Mouse (Mus musculus) megakaryocyte progenitor cell, adult 5-6 weeks (primary cell): ENCODE measurements at regions not wholly inside any gene's neighbourhood (a gene's known extent, or its start where the extent isn't known, plus 50 kb on each side); places are given as distances from the start of the nearest gene placed in this dataset.

Source experiments
- ATAC-seq: replicated peaks from 2 replicates; pipeline ENCODE4 v1.8.0; 2016; ENCODE audit warnings: mild to moderate bottlenecking, moderate TSS enrichment, inconsistent platforms; ENCODE audit not compliant: poor library complexity

DNA sequence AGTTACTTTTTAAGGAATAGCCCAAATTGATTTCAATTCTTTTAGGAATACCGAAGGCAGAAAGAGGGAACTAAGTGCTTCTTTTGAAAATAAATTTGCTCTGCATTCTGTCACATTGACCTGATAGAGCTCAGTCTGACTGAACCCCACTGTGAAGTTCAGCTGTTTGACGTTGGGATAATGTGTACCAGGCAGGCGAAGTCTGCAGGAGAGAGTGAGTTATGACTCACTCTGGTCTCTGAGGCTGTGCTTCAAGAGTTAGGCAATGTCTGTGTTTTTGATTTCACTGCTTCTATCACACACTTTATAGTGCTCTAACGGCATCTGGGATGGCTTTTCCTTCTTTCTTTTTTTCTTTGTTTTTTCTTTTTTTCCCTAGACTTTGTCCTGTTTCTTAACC lies 283.5 kb downstream of the Naf1 start:
- ATAC-seq, result no peak

DNA sequence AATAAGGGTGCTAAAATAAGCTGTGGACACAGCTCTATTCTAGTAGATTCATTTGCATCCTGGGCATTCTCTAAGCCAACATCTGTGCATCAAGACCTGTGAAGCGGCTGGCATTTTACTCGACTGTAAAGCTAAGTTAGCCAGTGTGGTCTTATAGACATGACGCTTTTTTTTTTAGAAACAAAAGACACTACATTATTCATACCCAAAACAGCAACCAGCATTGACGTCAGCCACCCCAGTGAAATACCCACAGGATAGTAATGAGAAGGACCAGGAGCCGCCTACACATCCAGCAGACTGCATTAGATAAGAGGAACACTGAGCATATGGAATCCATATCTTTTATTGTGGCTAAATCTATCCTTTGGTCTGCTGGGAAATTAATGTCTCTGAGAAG lies 321.7 kb downstream of the Naf1 start:
- ATAC-seq, result no peak

DNA sequence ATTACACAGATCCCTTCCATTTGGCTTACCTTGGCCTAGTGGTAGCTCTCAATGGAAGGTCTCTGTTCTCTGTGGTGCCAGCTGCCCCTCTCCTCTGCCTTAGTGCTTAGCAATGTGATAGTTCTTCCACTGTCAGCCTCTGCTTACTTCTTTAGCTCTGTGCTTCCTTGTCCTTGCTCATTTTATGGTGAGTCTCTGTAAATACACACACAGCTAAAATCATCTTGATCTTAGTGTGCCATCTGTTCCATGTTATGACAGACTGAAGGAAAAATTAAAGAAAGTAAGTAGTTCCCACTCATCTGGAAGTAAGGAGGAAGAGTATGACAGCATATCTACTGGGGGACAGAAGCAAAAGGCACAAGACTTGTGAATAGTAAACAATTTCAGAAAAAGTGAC lies 324.4 kb upstream of the Nat3 start:
- ATAC-seq, result no peak

DNA sequence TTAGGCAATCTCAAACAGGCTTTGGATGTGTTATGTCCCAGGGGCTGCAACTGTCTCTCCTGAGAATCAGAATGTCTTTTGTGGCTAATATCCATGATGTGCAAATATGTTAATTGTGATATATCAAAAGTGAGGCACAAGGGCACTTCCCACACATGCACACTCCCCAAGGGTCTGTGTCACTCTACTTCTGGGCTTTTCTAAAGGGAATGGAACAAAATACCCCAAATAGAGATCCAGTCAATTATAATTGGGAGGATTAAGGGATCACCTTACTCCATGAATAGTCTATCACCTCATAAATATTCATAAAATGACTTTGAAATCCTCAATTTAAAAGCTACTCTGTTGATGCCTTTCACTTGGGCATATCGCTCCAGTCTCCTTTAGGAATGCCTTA lies 317.6 kb upstream of the Nat3 start:
- no peak for ATAC-seq

DNA sequence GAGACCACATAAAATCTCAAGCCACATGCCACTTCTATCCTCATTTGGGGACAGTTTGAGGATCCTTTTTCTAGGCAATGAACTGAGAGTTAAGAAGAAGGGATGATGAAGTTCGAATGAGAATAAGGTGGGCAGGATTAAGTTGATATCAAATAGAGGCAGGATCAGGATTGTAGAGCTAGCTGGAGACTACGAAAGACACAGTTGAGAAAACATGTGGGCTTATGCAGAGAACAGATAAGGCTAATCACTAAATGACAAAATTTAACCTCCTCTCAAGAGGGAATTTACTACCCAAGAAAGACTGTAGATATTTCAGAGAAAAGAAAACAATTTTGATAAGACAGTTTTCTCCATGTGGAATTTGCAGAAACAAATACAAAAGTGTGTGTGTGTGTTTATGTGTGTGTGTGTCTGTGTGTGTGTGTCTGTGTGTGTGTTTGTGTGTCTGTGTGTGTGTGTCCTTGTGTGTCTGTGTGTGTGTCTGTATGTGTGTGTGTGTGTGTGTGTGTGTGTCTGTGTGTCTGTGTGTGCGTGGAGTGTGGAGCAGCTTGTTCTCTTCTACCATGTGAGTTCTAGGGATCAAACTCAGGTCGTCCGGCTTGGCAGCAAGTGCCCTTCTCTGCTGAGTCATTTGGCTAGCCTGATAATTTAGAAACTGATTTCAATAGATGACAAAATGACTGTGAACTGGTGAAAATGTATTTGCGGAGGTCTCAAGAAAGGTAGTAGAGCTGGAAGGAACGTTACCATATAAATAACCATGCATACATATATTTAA lies 291.5 kb upstream of the Nat3 start:
- ATAC-seq, result peak; percentile 37; the same call in 1 of the 2 replicates

DNA sequence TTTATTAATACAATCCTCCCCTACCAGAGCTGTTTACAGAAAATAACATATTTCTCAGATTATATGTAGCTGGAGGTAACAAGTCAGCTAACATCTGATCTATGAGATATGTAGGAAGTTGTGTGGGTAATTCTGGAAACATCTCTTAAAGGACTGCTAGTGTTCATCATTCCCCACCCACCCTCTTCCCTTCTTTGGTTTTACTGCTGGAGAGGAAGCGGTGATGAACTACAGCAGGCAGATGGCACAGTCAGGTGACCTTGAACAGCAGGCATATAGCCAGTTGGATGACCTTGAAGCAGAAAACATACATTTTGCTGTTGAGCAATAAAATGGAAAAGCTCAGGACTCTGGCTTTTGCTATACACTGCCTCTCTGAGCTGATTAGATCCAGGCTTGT lies 284.7 kb upstream of the Nat3 start:
- ATAC-seq, result no peak

DNA sequence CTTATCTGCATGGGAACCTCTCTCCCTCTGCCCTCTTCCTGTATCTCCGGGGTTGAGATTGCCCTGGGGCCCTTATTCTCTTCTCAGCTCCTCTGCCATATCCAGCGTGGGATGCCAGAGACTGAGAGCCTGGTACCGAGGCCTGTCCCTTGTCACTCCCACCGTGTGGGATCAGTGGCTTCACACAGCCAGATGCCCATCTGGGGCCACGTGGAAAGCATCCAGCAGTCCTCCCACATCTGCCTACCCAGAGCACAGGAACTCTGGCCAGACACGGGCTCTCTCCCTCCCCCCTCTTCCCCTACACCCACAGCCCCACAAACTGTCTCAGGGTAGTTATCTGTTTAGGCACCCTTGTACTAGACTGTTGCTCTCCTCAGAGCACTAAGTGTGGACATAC lies 244.9 kb upstream of the Nat3 start:
- no peak for ATAC-seq

DNA sequence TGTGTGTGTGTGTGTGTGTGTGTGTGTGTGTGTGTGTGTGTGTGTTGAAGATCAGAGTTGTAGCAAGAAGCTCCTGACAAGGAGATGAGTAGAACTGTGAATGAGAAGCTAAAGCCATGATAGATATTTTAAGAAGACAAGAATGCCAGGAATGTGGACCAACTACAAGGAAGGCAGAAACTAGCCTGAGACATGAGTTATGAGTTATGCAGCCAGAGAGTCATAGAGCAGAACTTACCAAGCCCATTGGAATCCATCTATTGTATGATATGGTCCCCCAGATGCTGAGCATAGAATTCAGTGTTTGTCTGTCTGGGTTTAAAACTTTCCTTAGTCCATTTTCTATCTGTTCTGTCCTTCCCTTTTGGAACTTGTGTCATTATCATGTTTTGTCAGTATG lies 244.2 kb upstream of the Nat3 start:
- no peak for ATAC-seq

DNA sequence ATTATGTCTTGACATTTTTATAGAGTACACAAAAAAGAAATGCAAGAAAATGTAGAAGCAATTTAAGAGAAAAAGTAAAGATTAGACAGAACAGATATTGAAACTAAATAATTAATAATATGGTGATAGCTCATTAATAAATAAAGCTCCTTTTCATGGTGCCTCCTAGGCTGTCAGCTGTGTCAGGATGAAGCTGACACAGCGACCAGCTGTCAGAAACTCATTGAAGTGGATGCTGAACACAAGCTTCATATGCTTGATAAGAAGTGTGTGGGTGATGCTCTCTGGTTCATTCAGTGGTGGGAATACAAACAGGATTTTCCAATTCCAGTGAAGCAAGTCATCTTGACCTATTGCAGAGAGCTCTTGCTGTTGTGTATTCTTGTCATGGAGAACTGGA lies 213.2 kb upstream of the Nat3 start:
- ATAC-seq, result no peak

DNA sequence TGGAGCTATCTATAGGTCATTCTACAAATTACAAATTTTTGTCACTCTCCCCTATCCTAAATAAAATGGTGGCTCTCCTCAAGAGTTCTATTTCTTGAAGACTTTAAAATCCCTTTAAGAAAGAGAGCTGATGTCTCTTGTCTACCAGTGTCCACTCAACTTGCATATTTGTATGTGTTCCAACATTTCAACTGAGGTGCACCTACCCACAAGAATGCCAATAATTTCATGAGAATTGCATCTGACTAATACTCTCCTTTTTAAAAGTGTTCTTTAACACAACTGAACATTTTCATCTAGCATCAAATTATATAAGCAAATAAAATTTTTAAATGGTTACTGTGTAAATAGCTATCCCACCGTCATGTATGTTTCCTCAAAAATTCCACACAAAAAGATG lies 206.3 kb upstream of the Nat3 start:
- no peak for ATAC-seq

DNA sequence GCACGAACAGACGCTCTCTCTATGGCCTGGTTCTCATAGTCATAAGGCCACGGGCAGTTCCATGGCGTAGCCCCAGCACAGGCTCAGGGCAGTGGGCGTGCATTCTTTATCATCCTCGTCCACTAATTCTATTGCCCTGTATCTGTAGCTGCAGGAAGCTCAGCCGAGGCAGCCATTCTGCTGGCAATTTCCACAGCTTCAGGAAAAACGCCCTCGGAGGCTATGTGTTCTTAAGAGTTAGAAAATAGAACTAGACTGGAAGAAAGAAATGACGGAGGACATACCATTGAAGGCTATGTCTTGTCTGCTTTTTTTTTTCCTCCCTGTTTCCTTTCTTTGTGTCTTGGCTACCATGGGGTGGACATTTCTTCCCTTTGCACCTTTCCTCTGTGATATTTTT lies 205.0 kb upstream of the Nat3 start:
- ATAC-seq, result no peak

DNA sequence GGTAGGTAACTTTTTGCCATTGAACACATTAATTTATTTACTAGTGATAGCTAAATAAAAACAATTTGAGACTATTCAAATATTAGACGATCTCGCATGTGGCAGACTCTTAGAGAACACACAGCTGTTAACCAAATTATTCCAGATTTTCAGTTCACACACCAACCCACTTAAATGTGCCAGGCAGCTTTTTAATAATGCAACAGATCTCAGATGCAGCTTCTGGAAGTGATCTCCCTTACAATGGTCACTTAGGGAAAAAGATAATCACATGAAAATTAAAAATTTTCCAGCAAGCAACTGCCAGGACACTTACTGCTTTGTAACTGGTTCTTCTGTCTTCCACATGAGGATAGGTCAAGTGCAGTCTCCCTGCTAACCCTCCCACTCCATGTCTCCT lies 203.1 kb upstream of the Nat3 start:
- ATAC-seq, result no peak

DNA sequence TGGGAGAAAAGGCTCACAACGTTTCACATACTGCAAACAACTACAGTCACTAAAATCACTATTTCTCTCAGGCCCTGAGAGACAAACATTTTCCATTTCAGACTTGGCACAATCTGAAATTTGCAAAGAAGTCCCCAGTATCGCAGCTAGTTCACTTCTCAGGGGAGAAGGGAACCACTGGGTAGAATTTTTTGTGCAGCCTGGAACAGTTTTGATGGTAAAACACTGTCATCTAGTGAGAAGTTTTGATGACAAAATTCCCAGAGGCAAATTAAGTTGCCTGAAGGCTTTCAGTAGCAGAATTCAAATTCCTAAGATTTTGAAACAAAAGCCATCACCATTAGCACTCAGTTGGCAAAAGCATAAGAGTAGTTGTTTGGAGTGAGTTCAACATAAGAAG lies 195.2 kb upstream of the Nat3 start:
- ATAC-seq, result no peak

DNA sequence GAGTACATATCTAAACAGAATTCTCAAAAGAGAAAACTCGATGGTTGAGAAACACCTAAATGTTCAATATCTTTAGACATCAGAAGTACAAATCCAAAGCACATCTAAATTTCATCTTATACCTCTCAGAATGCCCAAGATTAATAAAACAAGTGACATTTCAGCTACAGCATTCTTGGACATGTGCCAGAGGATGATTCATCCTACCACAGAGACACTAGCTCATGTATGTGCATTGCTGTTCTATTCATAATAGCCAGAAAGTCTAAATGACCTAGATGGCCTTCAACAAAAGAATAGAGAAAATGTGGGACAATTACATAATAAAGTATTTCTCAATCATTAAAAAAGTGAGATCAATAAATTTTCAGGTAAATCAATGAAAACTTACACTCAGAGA lies 146.6 kb upstream of the Nat3 start:
- no peak for ATAC-seq

DNA sequence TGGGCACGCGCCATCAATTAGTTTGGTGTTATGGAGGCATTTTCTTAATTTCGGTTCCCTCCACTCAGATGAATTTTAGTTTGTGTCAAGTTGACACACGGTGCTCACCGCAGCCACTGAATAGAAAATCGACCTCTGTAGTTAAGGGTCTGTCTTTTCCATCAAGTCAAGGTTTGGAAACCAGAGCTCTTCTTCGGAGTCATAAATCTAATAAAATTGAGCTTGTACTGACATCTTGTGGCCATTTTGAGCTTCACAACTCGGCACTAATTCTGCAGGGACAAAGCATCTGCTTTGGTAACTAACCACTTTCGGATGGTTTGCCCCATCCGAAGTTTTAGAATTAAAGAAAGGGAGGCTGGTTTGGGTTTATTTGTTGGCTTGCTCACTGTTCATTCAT lies 117.7 kb upstream of the Nat3 start:
- peak; percentile 74 for ATAC-seq

DNA sequence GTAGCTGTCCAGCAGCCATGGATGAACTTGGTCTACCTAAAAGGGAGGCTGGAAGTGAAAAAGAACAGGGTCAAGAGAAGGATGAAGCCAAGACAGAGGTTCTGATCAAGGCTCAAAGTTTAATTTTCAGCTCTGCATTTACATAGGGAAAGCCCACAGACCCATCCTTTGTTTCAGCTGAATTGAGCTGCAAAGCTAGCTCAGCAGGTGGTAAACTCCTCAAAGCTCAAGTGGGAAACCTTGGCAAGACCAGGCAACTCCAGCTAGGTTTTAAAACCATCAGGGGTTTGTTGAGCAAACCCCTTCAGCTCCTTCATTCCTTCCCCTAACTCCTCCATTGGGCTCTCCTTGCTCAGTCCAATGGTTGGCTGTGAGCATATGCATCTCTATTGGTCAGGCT lies 108.8 kb upstream of the Nat3 start:
- ATAC-seq, result no peak

DNA sequence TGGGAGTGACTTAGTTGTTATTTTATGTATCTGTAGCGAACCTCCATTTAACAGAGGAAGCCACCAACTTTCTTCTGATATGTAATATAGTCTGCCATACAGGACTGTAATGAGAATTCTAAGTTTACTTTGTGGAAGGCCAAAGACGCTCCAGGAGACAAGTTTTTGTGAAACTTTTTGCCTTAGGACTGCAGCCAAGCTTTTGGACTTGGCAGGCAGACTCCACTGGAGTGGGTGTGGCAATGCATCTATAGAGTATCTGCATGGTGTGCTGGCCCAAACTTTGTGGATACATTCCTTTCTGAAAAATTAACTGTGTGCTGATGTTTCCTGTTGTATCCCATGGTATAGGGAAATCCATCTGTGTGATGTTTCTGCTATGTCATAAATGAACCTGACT lies 101.1 kb upstream of the Nat3 start:
- no peak for ATAC-seq
